Mouse (Mus musculus) MEL (cell line): Measurements from ENCODE around the gene Zfp512b. TPM values are rescaled to one million over a fixed set of nuclear protein-coding genes. Genes with fewer than 3 reads are reported as not detected.

Experiments
- DNase-seq: peaks from one replicate; pipeline ENCODE4 v3.0.0; 2011; ENCODE audit warnings: low read depth, low spot score
- H3K27ac ChIP-seq: 2 replicates; pipeline ENCODE4 v1.5.1; 2012; ENCODE audit warnings: low read depth, mild to moderate bottlenecking, control low read depth, low read length, moderate library complexity; ENCODE audit not compliant: control insufficient read depth
- H3K27me3 ChIP-seq, 2 experiments: fragments of 150-350 bp in 1 of 2; sonication (generic) in 1 of 2; 2 replicates each; pipeline ENCODE4 v1.6.1; 2012; ENCODE audit warnings: low read length in 2 of 2, mild to moderate bottlenecking in 2 of 2, improper control_type of control experiment in 1 of 2, moderate library complexity in 1 of 2; ENCODE audit not compliant: insufficient read depth in 2 of 2, control insufficient read depth in 1 of 2
- H3K36me3 ChIP-seq, 2 experiments: 2 replicates each; pipeline ENCODE4 v1.6.1; 2012 to 2014; ENCODE audit warnings: low read length in 2 of 2, improper control_type of control experiment in 1 of 2, inconsistent platforms in 1 of 2, mild to moderate bottlenecking in 1 of 2; ENCODE audit not compliant: insufficient read depth in 2 of 2, control insufficient read depth in 1 of 2
- H3K4me1 ChIP-seq, 2 experiments: fragments of 150-350 bp in 1 of 2; sonication (generic) in 1 of 2; 2 replicates each; pipeline ENCODE4 v1.6.1; 2012; ENCODE audit warnings: low read length in 2 of 2, improper control_type of control experiment in 1 of 2, mild to moderate bottlenecking in 1 of 2; ENCODE audit not compliant: insufficient read depth in 2 of 2, control insufficient read depth in 1 of 2
- H3K4me3 ChIP-seq, 2 experiments: fragments of 150-350 bp in 1 of 2; sonication (generic) in 1 of 2; 2 replicates each; pipeline ENCODE4 v1.5.1; 2012; ENCODE audit warnings: low read depth in 2 of 2, low read length in 2 of 2, mild to moderate bottlenecking in 2 of 2, moderate library complexity in 2 of 2, control low read depth in 1 of 2, improper control_type of control experiment in 1 of 2; ENCODE audit not compliant: control insufficient read depth in 1 of 2, insufficient read depth in 1 of 2
- H3K79me2 ChIP-seq: 2 replicates; pipeline ENCODE4 v1.6.1; 2012; ENCODE audit warnings: mild to moderate bottlenecking, low read length, moderate library complexity; ENCODE audit not compliant: control insufficient read depth, poor library complexity, insufficient read depth
- H3K9ac ChIP-seq: 2 replicates; pipeline ENCODE4 v1.6.1; 2012; ENCODE audit warnings: low read depth, mild to moderate bottlenecking, control low read depth, low read length, moderate library complexity; ENCODE audit not compliant: control insufficient read depth, poor library complexity, severe bottlenecking
- H3K9me3 ChIP-seq: fragments of 150-350 bp; sonication (generic); replicated peaks from 2 replicates; pipeline ENCODE4 v1.6.1; 2012; ENCODE audit warnings: mild to moderate bottlenecking, low read length, improper control_type of control experiment, moderate library complexity; ENCODE audit not compliant: insufficient read depth
- BHLHE40 ChIP-seq: IDR thresholded peaks from 2 replicates; pipeline ENCODE4 v1.6.1; 2012; ENCODE audit warnings: low read depth, mild to moderate bottlenecking, inconsistent platforms, low read length, improper control_type of control experiment, borderline replicate concordance
- CHD1 ChIP-seq: IDR thresholded peaks from 2 replicates; pipeline ENCODE4 v1.6.1; 2012; ENCODE audit warnings: low read depth, mild to moderate bottlenecking, inconsistent platforms, low read length, improper control_type of control experiment
- E2F4 ChIP-seq: IDR thresholded peaks from 2 replicates; pipeline ENCODE4 v1.6.1; 2011; ENCODE audit warnings: low read depth, low read length, improper control_type of control experiment, borderline replicate concordance
- ELF1 ChIP-seq: IDR thresholded peaks from 2 replicates; pipeline ENCODE4 v1.6.1; 2014; ENCODE audit warnings: low read depth, mild to moderate bottlenecking, inconsistent platforms, low read length, improper control_type of control experiment, moderate library complexity
- ETS1 ChIP-seq: IDR thresholded peaks from 2 replicates; pipeline ENCODE4 v1.6.1; 2012; ENCODE audit warnings: low read depth, mild to moderate bottlenecking, inconsistent platforms, low read length, improper control_type of control experiment, moderate library complexity
- GATA1 ChIP-seq: IDR thresholded peaks from 2 replicates; pipeline ENCODE4 v1.6.1; 2011; ENCODE audit warnings: low read depth, low read length, improper control_type of control experiment
- HCFC1 ChIP-seq: IDR thresholded peaks from 2 replicates; pipeline ENCODE4 v1.6.1; 2012; ENCODE audit warnings: low read depth, mild to moderate bottlenecking, inconsistent platforms, low read length, improper control_type of control experiment, moderate library complexity
- KAT2A ChIP-seq: conservative IDR thresholded peaks from 2 replicates; pipeline ENCODE4 v1.6.1; 2012; ENCODE audit warnings: low read depth, low read length, improper control_type of control experiment, inconsistent platforms
- MAFK ChIP-seq: IDR thresholded peaks from 2 replicates; pipeline ENCODE4 v1.6.1; 2011; ENCODE audit warnings: low read depth, mild to moderate bottlenecking, low read length, improper control_type of control experiment, borderline replicate concordance
- MAX ChIP-seq: IDR thresholded peaks from 2 replicates; pipeline ENCODE4 v1.6.1; 2011; ENCODE audit warnings: low read length, improper control_type of control experiment
- MAZ ChIP-seq: IDR thresholded peaks from 2 replicates; pipeline ENCODE4 v1.6.1; 2012; ENCODE audit warnings: low read depth, mild to moderate bottlenecking, inconsistent platforms, low read length, improper control_type of control experiment
- MEF2A ChIP-seq: IDR thresholded peaks from 2 replicates; pipeline ENCODE4 v1.6.1; 2014; ENCODE audit warnings: low read depth, mild to moderate bottlenecking, inconsistent platforms, low read length, improper control_type of control experiment; ENCODE audit not compliant: poor library complexity, insufficient replicate concordance, severe bottlenecking; ENCODE audit errors: extremely low read depth
- NELFE ChIP-seq: IDR thresholded peaks from 2 replicates; pipeline ENCODE4 v1.6.1; 2011; ENCODE audit warnings: low read depth, low read length, improper control_type of control experiment
- NRF1 ChIP-seq: IDR thresholded peaks from 2 replicates; pipeline ENCODE4 v1.6.1; 2014; ENCODE audit warnings: low read depth, mild to moderate bottlenecking, inconsistent platforms, low read length, improper control_type of control experiment, moderate library complexity; ENCODE audit not compliant: poor library complexity, insufficient read depth, severe bottlenecking
- POLR2A ChIP-seq, 2 experiments: IDR thresholded peaks; 2 replicates each; pipeline ENCODE4 v1.6.1; 2011 to 2012; ENCODE audit warnings: low read length in 2 of 2, mild to moderate bottlenecking in 2 of 2, control low read depth in 1 of 2, improper control_type of control experiment in 1 of 2, low read depth in 1 of 2, moderate library complexity in 1 of 2; ENCODE audit not compliant: control insufficient read depth in 1 of 2, insufficient read depth in 1 of 2, poor library complexity in 1 of 2
- POLR2AphosphoS2 ChIP-seq: IDR thresholded peaks from 2 replicates; pipeline ENCODE4 v1.6.1; 2011; ENCODE audit warnings: low read length, improper control_type of control experiment
- POLR2AphosphoS5 ChIP-seq: IDR thresholded peaks from 2 replicates; pipeline ENCODE4 v1.6.1; 2012; ENCODE audit warnings: low read depth, borderline replicate concordance, mild to moderate bottlenecking, inconsistent platforms, low read length, moderate library complexity, mixed read lengths
- SMC3 ChIP-seq: IDR thresholded peaks from 2 replicates; pipeline ENCODE4 v1.6.1; 2011; ENCODE audit warnings: low read depth, low read length, improper control_type of control experiment
- TAL1 ChIP-seq: IDR thresholded peaks from 2 replicates; pipeline ENCODE4 v1.6.1; 2012; ENCODE audit warnings: mild to moderate bottlenecking, inconsistent platforms, low read length, moderate library complexity, mixed read lengths
- TBP ChIP-seq: IDR thresholded peaks from 2 replicates; pipeline ENCODE4 v1.8.0; 2011; ENCODE audit warnings: low read depth, low read length, improper control_type of control experiment
- TCF12 ChIP-seq: IDR thresholded peaks from 2 replicates; pipeline ENCODE4 v1.6.1; 2014; ENCODE audit warnings: low read depth, mild to moderate bottlenecking, inconsistent platforms, low read length, improper control_type of control experiment, moderate library complexity
- UBTF ChIP-seq: IDR thresholded peaks from 2 replicates; pipeline ENCODE4 v1.6.1; 2012; ENCODE audit warnings: low read depth, mild to moderate bottlenecking, inconsistent platforms, low read length, improper control_type of control experiment, moderate library complexity, borderline replicate concordance; ENCODE audit not compliant: insufficient read depth
- USF1 ChIP-seq: IDR thresholded peaks from 2 replicates; pipeline ENCODE4 v1.6.1; 2014; ENCODE audit warnings: low read depth, mild to moderate bottlenecking, inconsistent platforms, low read length, improper control_type of control experiment, moderate library complexity
- ZKSCAN1 ChIP-seq: IDR thresholded peaks from 2 replicates; pipeline ENCODE4 v1.6.1; 2012; ENCODE audit warnings: low read depth, mild to moderate bottlenecking, inconsistent platforms, low read length, improper control_type of control experiment, moderate library complexity
- ZMIZ1 ChIP-seq: IDR thresholded peaks from 2 replicates; pipeline ENCODE4 v1.6.1; 2012; ENCODE audit warnings: low read depth, mild to moderate bottlenecking, inconsistent platforms, low read length, improper control_type of control experiment, moderate library complexity
- polyA plus RNA-seq, 2 experiments: library from polyadenylated mRNA; stranded (reverse) in 1 of 2; unstranded in 1 of 2; fragments of >175 nt in 1 of 2; fragments of >200 nt in 1 of 2; gene quantifications; 2 replicates each; pipeline versions ENCODE4 v1.2.1 to v1.2.4; 2012; ENCODE audit warnings: low replicate concordance in 2 of 2, low read depth in 1 of 2; ENCODE audit not compliant: insufficient read length in 2 of 2, insufficient read depth in 1 of 2, missing spikeins in 1 of 2
- total RNA-seq: library from RNA; depleted of rRNA; stranded (reverse); fragments of 300-350 nt; gene quantifications from 2 replicates; pipeline ENCODE4 v1.2.3, GENCODE M21; 2012

The Zfp512b gene
- total and polyA plus RNA-seq, 3 experiments, result 15.5 to 37.6 TPM; not detected in 1

DNA sequence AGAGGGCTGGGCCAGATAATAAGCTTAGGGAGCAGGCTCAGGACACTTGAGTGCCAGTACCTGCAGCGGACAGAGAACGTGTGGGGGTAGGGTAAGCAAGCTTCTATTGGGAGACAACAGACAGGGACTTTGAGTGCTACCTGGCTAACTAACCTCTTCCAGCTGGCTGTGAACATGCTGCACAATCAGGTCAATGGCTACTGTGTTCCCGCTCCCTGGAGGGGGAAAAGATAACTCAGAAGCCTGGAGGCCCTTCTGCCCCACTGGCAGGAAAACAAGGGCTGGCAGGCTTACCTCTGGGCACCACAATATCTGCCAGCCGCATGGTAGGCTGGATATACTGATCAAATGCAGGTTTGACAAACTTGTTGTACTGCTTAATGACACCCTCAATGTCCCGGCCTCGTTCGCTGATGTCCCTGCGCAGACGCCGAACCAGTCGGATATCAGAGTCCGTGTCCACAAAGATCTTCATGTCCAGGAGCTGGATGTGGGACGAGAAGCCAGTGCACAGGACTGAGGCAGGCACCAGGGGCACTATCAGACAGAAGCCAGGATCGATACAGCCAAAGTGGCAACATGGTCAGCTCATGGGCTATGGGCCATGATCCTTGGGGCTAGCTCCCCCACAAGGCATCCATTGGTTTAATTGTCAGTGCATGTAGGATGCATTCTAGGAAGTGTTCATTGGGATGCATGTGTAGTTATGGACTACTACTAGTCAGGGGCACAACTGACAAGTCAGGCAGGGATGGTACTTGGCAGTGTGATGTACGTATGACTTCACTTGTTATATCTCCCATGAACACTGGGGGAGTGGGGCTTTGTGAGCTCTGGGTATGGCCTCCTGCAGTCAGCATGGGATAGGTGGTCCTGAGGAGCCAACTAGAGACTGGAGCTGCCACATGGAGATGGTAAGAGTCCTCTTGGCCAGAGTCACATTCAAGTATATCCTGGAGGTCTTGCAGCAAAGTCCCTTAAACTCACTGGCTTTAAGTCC lies 19.4 kb downstream of the Zfp512b start:
- H3K4me3 ChIP-seq, result no peak overlapping the region
- no peak for TF ChIP-seq MAZ
- TF ChIP-seq NELFE, result no peak
- no peak for TF ChIP-seq BHLHE40
- TF ChIP-seq USF1, result no peak
- no peak for TF ChIP-seq TCF12
- TF ChIP-seq TAL1, result no peak
- no peak for TF ChIP-seq CHD1
- no peak for TF ChIP-seq UBTF
- TF ChIP-seq POLR2AphosphoS2, result no peak
- H3K4me1 ChIP-seq, result peaks cover 15 to 16% of the 10 kb centered on the region in 2 experiments; a peak in 3 of 4 replicates
- no peak for DNase-seq
- H3K79me2 ChIP-seq, result no peaks in the 10 kb centered on the region
- H3K36me3 ChIP-seq, result peaks cover 0 to 16% of the 10 kb centered on the region in 2 experiments; a peak in 2 of 4 replicates
- no peaks in the 10 kb centered on the region for H3K27me3 ChIP-seq
- no peaks in the 10 kb centered on the region for H3K9me3 ChIP-seq
- no peak overlapping the region for H3K9ac ChIP-seq
- H3K27ac ChIP-seq, result no peak overlapping the region

GRCm38 (mm10) chr2:181571941-181572670 lies 20.5 kb downstream of the Zfp512b start:
- Histone ChIP-seq H3K27ac (no peak overlapping the region), H3K9me3 (no peaks in the 10 kb centered on the region), H3K79me2 (no peaks in the 10 kb centered on the region), H3K36me3 (peaks cover 0 to 4% of the 10 kb centered on the region in 2 experiments; a peak in 2 of 4 replicates), H3K4me1 (peaks cover 5 to 7% of the 10 kb centered on the region in 2 experiments; a peak in 3 of 4 replicates), H3K27me3 (no peaks in the 10 kb centered on the region), H3K9ac (no peak overlapping the region), H3K4me3 (no peak overlapping the region)
- TF ChIP-seq KAT2A, result no peak
- TF ChIP-seq TCF12, result no peak
- TF ChIP-seq POLR2A (IDR thresholded peaks at IDR 0.05; ENCODE audit: control insufficient read depth in 1 of 2, insufficient read depth in 1 of 2, low read depth in 1 of 2, low read length in 2 of 2, poor library complexity in 1 of 2), result no peak
- TF ChIP-seq POLR2AphosphoS5, result no peak
- no peak for TF ChIP-seq MAX
- no peak for TF ChIP-seq ZKSCAN1
- no peak for TF ChIP-seq SMC3
- TF ChIP-seq GATA1, result no peak
- no peak for TF ChIP-seq MEF2A
- no peak for TF ChIP-seq MAFK
- no peak for TF ChIP-seq TBP
- no peak for TF ChIP-seq E2F4
- TF ChIP-seq ETS1, result no peak
- TF ChIP-seq ZMIZ1, result no peak
- TF ChIP-seq HCFC1, result no peak
- TF ChIP-seq ELF1, result no peak
- TF ChIP-seq NRF1, result no peak
- no peak for TF ChIP-seq USF1
- DNase-seq, result no peak
